Mouse (Mus musculus) monocyte, adult 59 days (primary cell): ENCODE measurements around the gene Chst15. TPM values are rescaled to one million over a fixed set of nuclear protein-coding genes. Genes with fewer than 3 reads are reported as not detected.

Experiments
- total RNA-seq, 2 experiments: library from RNA; stranded (reverse); gene quantifications; one replicate each; pipeline ENCODE4 v1.2.4; 2023

Chst15 gene
- 10 to 100 TPM; 22.0 to 26.1 TPM for total RNA-seq

GRCm38 (mm10) chr7:132317036-132317541 lies at the start of gene Chst15:
Chst15 (minus strand) TSS chr7:132317228.

Other genes starting within 250 kb of the Chst15 start
- not detected for gene Cpxm2, start 162.5 kb downstream of the Chst15 start, total RNA-seq